Mouse (Mus musculus) lung, adult 2 months (tissue): ENCODE results near the gene Rasgrp3.

ENCODE experiments used
- CTCF ChIP-seq: fragments of 200-500 bp; IDR thresholded peaks from 2 replicates; pipeline ENCODE4 v1.5.1; 2011; ENCODE audit warnings: mild to moderate bottlenecking, low read length, control low read depth; ENCODE audit not compliant: insufficient read depth
- POLR2A ChIP-seq: fragments of 200-500 bp; IDR thresholded peaks from 2 replicates; pipeline ENCODE4 v1.6.1; 2011; ENCODE audit warnings: low read depth, mild to moderate bottlenecking, control low read depth, low read length, borderline replicate concordance; ENCODE audit errors: extremely low read depth

GRCm38 (mm10) chr17:75443064-75443621 lies 7.4 kb downstream of the Rasgrp3 start:
- TF ChIP-seq CTCF: no peak
- no peak for TF ChIP-seq POLR2A
